Mouse (Mus musculus): ENCODE measurements around the gene Akain1.

Akain1 gene

GRCm38 (mm10) chr17:69438990-69439491 lies at the start of gene Akain1:
Gene Akain1 (plus strand): TSS chr17:69439326.
- DNase-seq = peak; percentile 73

GRCm38 (mm10) chr17:69396147-69397033 lies 42.7 kb upstream of the Akain1 start:
- peak; percentile 31 for DNase-seq

- no peak for DNase-seq
Observed at GRCm38 (mm10) chr17:69397163-69397562, 42.0 kb upstream of the Akain1 start.

- DNase-seq = no peak
Observed at GRCm38 (mm10) chr17:69398092-69398491, 41.0 kb upstream of the Akain1 start.

DNA sequence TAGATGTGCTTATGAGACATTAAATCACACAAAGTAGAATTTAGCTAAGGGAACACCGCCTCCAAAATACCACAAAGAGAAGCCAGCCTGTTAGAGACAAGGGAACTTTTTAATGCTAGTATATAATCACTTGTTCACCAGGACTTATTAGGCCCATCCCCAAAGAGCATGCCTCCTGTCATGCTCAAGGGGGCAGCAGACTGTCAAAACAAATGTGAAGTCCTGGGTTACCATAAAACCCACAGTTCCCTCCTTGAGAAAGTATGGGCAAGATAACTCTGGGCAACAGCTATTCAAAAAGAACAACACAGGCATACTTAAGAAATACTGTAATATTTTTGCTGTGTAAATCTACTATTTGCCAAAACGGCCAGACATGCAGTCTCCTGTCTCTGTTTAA lies 38.0 kb upstream of the Akain1 start:
- DNase-seq = no peak

DNA sequence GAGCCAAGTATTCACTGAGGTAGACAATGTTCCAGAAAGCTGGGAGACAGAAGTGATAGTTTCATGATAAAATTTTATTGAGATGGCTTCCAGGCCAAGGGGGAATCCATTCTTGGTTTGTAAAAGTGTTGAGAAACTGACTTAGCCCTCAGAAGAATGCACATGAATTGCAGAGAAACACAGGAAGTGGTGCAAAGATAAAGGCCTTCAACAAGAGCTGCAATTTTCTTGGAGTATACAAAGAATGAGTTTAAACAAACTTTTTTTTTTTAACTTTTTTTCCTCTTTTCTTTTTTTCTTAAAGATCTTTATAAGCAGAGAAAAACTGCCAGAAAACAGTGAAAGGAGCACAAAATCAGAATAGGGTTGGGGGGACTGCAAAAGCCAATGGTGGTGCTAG lies 23.0 kb upstream of the Akain1 start:
- no peak for DNase-seq

DNA sequence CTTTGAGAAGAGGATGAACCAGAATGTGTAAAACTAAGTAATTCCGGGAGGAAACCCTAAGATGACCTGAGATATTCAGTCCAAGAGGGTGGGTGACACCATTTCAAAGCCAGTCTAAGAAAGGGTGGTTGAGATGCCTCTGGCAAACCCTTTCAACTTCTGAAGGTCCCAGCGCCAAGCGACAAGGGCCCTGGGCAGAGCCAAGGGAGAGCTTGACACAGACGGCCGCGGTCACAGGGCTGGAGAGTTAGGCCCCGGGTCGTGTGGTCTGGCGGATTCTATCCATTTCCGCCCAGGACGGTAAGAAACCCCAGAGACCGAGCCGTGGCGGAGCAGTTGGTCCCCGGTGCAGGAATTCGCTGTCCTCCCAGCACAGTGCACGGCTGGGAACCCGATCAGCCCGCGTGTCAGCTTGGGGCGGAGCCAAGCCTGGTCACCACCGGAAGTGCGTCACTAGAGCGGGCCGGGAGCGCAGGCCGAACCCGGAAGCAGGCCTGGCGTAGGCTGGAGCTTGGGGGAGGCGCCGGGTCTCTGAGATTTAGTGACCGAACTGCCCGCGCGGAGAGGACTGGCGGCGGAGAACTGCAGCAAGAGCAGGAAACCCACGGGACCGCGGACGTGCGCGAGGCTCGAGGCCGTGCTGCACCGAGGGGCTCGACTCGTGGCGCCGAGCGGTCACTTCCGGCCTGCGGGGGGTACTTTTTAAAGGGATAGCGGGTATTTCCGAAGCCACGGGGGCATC lies 22.0 kb upstream of the Akain1 start:
- peak; percentile 97 for DNase-seq

DNA sequence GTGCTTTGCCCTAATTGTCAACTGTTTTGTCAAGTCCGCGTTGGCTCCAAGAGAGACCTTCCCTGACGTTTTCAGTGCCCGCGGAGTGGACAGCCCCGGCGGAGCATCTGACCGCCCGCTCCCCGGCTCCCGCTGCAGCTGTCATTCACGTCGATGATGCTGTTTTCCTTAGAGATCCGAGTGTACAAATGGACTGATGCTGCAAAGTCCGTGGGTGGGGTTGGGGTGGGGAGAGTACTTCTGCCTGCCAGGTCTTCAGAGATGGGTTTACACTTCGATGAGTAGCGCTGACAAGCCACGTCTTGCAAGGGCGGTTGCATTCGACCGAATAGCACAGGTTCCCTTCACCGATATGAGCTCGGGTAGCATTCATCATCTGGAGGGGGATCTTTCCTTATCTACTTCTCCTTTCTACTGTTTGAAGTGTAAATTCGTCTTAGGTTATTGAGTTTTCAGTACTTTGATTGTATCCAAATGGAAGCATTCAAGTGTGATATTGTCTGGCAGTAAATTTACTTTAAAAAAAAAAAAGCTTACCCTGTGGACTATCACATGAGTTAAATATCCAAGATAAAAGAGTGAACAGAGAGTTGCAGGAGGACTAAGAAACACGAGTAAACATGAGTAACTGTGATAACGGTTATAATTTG lies 21.3 kb upstream of the Akain1 start:
- DNase-seq = no peak

DNA sequence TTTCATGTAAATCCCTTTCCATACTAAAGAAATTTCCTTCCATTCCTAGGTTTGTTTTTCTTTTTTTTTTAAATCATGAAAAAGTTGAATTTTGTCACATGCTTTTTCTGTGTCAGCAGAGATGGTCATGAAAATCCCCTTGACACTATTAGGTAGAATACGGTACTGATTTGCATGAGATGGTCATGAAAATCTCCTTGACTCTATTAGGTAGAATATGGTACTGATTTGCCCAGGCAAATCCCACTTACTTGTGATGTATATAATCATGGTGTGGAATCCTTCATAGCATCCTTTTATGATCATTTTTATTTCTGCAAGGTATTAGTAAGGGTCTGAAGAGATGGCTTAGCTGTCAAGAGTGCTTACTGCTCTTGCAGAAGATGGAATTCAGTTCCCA lies 17.5 kb upstream of the Akain1 start:
- DNase-seq = no peak

- DNase-seq = no peak
Observed at GRCm38 (mm10) chr17:69437836-69438235, 1.3 kb upstream of the Akain1 start.

- no peak for DNase-seq
Observed at GRCm38 (mm10) chr17:69438486-69438885, 640 bp upstream of the Akain1 start.

DNA sequence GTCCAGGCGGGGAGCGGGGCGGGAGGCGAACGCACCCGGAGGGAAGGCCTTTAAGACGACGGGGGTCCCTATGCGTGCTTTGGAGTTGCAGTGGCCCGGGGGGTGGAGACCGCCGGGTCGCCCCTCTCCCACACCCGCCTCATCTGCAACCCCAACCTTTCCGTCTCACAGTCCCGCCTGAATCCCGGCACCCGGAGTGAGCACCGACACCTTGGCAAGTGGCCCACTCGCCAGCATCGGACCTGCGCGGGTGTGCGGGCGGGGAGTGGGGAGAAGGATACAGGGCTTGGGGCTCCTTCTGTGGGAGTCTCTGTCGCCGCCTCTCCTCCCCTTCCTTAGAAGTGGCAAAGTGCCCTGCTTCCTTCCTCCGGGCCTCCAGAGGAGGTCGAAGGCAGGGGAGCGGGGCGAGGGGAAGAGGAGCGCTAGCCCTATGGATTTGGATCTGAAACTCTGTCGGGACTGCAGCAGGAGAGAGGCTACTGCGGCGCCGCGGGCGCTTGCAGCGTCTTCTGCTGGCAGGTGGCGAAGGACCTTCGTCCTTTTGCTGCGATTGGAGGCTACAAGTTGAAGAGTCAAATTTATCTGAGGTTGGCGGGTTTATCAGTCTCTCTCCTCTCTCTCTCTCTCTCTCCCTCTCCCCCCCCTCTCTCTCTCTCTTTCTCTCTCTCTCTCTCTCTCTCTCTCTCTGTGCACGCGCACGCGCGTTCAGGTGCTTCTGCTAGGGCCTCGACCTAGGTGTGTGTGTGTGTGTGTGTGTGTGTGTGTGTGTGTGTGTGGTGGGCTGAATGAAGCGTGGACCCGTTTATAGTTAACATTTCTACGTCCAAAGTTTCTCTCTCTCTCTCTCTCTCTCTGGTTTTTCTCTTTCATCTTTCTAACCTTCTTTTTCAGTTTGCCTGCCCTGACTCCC lies 700 bp downstream of the Akain1 start:
- no peak for DNase-seq

DNA sequence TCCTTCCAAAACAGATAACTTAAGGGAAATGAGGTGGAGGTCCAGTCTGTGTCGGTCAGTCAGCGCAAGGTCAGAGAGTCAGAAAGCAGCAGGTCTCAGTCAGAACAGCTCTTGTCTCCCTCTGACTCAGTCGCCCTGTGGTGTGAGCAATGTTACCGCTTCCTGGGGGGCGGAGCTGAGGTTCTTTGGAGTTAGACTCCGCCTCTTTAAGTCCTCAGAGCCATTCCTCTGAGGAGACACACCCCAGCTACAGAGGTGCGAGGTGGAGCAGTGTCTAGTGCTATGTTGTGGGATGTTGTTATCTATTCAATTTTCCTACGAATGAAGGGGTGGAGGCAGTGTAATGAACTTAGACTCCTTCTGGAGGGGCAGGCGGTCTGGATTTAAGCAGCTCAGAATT lies 1.9 kb downstream of the Akain1 start:
- no peak for DNase-seq

DNA sequence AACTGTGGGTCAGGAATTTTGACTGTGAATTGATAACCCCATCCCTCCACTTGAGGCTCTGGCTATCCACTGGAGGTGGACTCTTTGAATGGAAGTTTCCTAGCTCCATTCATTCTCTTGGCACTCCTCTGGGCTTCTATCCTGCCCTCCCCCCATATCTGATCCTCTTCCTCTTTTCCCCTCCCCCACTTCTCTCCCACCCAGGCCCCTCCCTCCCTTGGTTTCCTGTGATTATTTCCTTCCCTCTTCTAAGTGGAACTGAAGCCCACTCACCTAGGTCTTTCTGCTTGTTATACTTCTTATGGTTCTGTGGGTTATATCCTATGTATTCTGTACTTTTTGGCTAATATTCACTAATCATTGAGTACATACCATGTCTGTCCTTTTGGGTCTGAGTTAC lies 9.6 kb downstream of the Akain1 start:
- no peak for DNase-seq

GRCm38 (mm10) chr17:69461680-69462079 lies 22.6 kb downstream of the Akain1 start:
- no peak for DNase-seq

DNA sequence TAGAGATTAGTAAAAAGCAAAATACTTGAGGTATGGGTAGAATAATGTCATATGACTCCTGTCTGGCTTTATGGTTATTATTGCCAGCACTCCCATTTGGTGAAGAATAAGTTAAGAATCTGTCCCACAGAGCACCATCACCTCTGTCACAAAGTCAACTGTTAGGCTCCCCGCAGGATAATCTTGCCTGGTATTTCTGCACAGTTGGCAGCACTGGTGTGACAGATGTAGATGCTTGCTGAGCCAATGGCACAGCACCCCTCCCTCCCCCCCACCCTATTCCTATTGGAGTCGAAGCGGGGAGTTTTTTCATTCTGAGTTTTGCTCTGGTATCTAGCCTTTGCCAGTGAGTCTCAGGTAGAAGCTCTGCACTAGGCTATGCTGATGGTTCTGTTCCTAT lies 23.9 kb downstream of the Akain1 start:
- no peak for DNase-seq

GRCm38 (mm10) chr17:69471171-69471570 lies 32.0 kb downstream of the Akain1 start:
- no peak for DNase-seq

DNA sequence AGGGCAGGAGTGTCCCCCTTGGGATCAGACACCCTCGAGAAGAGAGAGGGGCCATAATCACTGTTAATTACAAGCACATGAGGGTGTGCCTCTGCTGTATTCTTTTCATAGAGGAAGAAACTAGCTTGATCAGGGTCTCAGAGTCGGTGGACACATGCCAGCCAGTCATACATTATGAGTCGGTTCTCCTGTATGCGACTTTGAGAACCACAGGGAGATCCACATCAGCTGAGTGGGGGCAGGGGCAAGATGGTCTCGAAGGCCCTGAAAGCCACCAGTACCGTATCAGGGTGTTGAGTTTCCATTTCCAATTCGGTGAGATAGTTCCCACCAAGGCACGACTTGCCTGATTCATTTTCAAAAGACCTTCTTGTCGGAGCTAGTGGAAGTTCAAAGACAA lies 33.3 kb downstream of the Akain1 start:
- no peak for DNase-seq

GRCm38 (mm10) chr17:69474084-69474483 lies 35.0 kb downstream of the Akain1 start:
- DNase-seq = no peak

GRCm38 (mm10) chr17:69475423-69475822 lies 36.3 kb downstream of the Akain1 start:
- peak; percentile 55 for DNase-seq

GRCm38 (mm10) chr17:69477526-69477925 lies 38.4 kb downstream of the Akain1 start:
- DNase-seq = no peak

GRCm38 (mm10) chr17:69479261-69479660 lies 40.1 kb downstream of the Akain1 start:
- no peak for DNase-seq
